Mouse (Mus musculus) neural tube, embryonic 14.5 days (tissue): ENCODE data around the gene Kctd11. TPM values are rescaled to one million over a fixed set of nuclear protein-coding genes. Genes with fewer than 3 reads are reported as not detected.
A peak's percentile ranks its signal among the peaks of the same experiment; 100 is the strongest.

ENCODE experiments used
- ATAC-seq: fragments of 200-750 bp; cut with Nextera tagmentation; 2 replicates; pipeline ENCODE4 v1.8.0; 2017; ENCODE audit warnings: low read depth, mild to moderate bottlenecking, moderate TSS enrichment, moderate library complexity
- H3K27ac ChIP-seq: fragments of 300-500 bp; sonication (generic); 2 replicates; pipeline ENCODE4 v1.5.1; 2014; ENCODE audit warnings: low read depth, mild to moderate bottlenecking, control low read depth, low read length, moderate library complexity, mixed read lengths
- H3K27me3 ChIP-seq: fragments of 300-500 bp; sonication (generic); 2 replicates; pipeline ENCODE4 v1.6.1; 2014; ENCODE audit warnings: low read length; ENCODE audit not compliant: control insufficient read depth, insufficient read depth
- H3K36me3 ChIP-seq: fragments of 300-500 bp; sonication (generic); 2 replicates; pipeline ENCODE4 v1.6.1; 2014; ENCODE audit warnings: low read length, mixed read lengths; ENCODE audit not compliant: control insufficient read depth, insufficient read depth
- H3K4me1 ChIP-seq: fragments of 300-500 bp; sonication (generic); 2 replicates; pipeline ENCODE4 v1.6.1; 2014; ENCODE audit warnings: low read length; ENCODE audit not compliant: control insufficient read depth, insufficient read depth
- H3K4me2 ChIP-seq: fragments of 300-500 bp; sonication (generic); 2 replicates; pipeline ENCODE4 v1.6.1; 2014; ENCODE audit warnings: mild to moderate bottlenecking, low read depth, low read length, control low read depth
- H3K4me3 ChIP-seq: fragments of 300-500 bp; sonication (generic); 2 replicates; pipeline ENCODE4 v1.5.1; 2014; ENCODE audit warnings: low read depth, low read length, control low read depth, mixed read lengths
- H3K9ac ChIP-seq: fragments of 300-500 bp; sonication (generic); replicated peaks from 2 replicates; pipeline ENCODE4 v1.6.1; 2014; ENCODE audit warnings: low read depth, mild to moderate bottlenecking, control low read depth, low read length, mixed read lengths
- H3K9me3 ChIP-seq: fragments of 300-500 bp; sonication (generic); 2 replicates; pipeline ENCODE4 v1.6.1; 2016; ENCODE audit warnings: low read length; ENCODE audit not compliant: control insufficient read depth
- WGBS: fragments of 180-500 bp; shearing (Covaris S2); extraction: QIAGEN DNeasy Blood & Tissue Kit; methylation state at CpG from one replicate; pipeline ENCODE4 v1.1.7; 2014; 5-methylcytosine and 5-hydroxymethylcytosine counted together
- polyA plus RNA-seq: library from polyadenylated mRNA; unstranded; fragments of >200 nt; fragmentation: Nextera tagmentation; extraction: Ambion mirVana; gene quantifications from 2 replicates; pipeline ENCODE4 v1.2.1, GENCODE M21; 2014

The Kctd11 gene
- polyA plus RNA-seq, 1 experiment from 2014 or later = 0.80 TPM

GRCm38 (mm10) chr11:69849884-69850283, 31.3 kb downstream of the Kctd11 start:
- no peaks in the 10 kb centered on the region for H3K27me3 ChIP-seq
- H3K36me3 ChIP-seq = peaks cover 9% of the 10 kb centered on the region; the same call in 1 of the 2 replicates
- no peak for ATAC-seq
- no peak overlapping the region for H3K4me2 ChIP-seq
- H3K4me1 ChIP-seq = peaks cover 21% of the 10 kb centered on the region
- no peaks in the 10 kb centered on the region for H3K9me3 ChIP-seq
- H3K27ac ChIP-seq = no peak overlapping the region
- no peak overlapping the region for H3K9ac ChIP-seq
- no peak overlapping the region for H3K4me3 ChIP-seq
- 96% methylated on average over 15 of the region's 15 CpGs for WGBS

- H3K27ac ChIP-seq = no peak overlapping the region
- H3K9ac ChIP-seq = no peak overlapping the region
- WGBS = 93% methylated on average over 9 of the region's 9 CpGs
- H3K4me3 ChIP-seq = no peak overlapping the region
- no peak overlapping the region for H3K4me2 ChIP-seq
- no peaks in the 10 kb centered on the region for H3K9me3 ChIP-seq
- H3K4me1 ChIP-seq = peaks cover 21% of the 10 kb centered on the region
- H3K36me3 ChIP-seq = peaks cover 9% of the 10 kb centered on the region; the same call in 1 of the 2 replicates
- H3K27me3 ChIP-seq = no peaks in the 10 kb centered on the region
- no peak for ATAC-seq
Observed at GRCm38 (mm10) chr11:69849128-69849527, 32.1 kb downstream of the Kctd11 start.

DNA sequence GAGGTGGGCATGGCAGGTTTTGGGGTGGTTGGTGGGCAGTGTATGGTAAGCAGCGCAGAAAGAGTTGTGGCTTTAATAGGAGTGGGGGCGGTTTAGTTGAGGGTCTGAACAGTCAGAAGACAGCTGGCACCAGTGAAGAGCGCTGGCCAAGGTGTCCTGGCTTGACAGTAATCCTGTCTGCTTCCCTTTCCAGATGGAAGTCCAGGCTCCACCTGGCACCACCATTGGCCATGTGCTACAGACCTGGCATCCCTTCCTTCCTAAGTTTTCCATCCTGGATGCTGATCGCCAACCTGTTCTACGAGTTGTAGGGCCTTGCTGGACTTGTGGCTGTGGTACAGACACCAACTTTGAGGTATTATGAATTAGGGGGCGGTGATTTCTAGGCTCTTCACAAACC, 33.2 kb downstream of the Kctd11 start:
- no peaks in the 10 kb centered on the region for H3K27me3 ChIP-seq
- H3K9me3 ChIP-seq = no peaks in the 10 kb centered on the region
- no peak for ATAC-seq
- H3K4me1 ChIP-seq = peaks cover 21% of the 10 kb centered on the region
- peak overlapping the region; percentile 95 for H3K4me2 ChIP-seq
- H3K9ac ChIP-seq = no peak overlapping the region
- H3K36me3 ChIP-seq = peaks cover 9% of the 10 kb centered on the region; the same call in 1 of the 2 replicates
- H3K27ac ChIP-seq = no peak overlapping the region
- peak overlapping the region; percentile 78; the same call in 1 of the 2 replicates for H3K4me3 ChIP-seq
- 95% methylated on average over 6 of the region's 6 CpGs for WGBS

DNA sequence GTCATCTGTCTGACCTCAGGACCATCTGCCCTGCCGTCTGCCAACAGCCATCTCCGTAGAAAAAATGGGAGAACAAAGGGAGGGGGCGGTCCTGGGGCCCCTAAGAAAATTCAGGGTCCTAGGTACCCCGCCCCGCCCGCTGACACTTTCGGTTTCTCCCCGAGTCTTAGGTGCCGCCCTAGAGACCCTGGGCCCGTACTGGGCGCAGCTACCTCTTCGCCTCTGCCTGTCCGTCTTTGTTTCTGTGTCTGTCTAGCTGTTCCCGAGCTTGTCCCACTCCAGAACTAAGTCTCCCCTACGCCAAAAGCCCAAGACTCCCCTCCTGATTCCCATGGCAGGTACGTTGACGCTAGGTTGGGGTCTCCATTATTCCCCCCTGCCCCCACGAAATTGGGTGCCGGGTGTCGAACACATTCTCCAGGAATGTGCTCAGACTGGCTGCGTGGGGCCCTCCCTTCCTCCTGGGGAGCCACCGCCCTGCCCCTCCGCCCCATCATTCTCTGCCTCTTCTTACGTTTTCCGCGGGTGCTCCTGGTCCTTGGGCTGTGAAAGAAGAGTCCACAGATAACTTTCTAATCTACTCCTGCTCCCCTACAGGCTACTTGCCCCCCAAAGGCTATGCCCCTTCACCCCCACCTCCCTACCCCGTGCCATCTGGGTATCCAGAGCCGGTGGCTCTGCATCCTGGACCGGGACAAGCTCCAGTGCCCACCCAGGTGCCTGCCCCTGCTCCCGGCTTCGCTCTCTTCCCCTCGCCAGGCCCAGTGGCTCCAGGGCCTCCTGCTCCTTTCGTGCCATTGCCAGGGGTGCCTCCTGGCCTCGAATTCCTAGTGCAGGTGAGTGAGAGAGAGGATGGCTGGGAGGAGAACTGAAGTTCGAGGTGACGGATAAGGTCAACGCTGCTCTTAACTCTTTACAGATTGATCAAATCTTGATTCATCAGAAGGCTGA, 34.2 kb downstream of the Kctd11 start:
- peak overlapping the region; percentile 95 for H3K4me2 ChIP-seq
- H3K9me3 ChIP-seq = no peaks in the 10 kb centered on the region
- no peaks in the 10 kb centered on the region for H3K27me3 ChIP-seq
- H3K27ac ChIP-seq = peak overlapping the region; percentile 96
- H3K4me3 ChIP-seq = peak overlapping the region; percentile 78
- WGBS = 10% methylated on average over 37 of the region's 37 CpGs
- peaks cover 21% of the 10 kb centered on the region for H3K4me1 ChIP-seq
- peak; percentile 30 for ATAC-seq
- H3K9ac ChIP-seq = peak overlapping the region; percentile 93
- peaks cover 9% of the 10 kb centered on the region; the same call in 1 of the 2 replicates for H3K36me3 ChIP-seq

GRCm38 (mm10) chr11:69846198-69846680, 35.0 kb downstream of the Kctd11 start, which contains the start of gene Plscr3:
Gene Plscr3 (plus strand): TSS chr11:69846376.
- Histone ChIP-seq H3K9ac (peak within 1 kb of the TSS; percentile 93), H3K9me3 (no peaks in the 10 kb centered on the region), H3K4me3 (peak within 1 kb of the TSS; percentile 78), H3K27me3 (no peaks in the 10 kb centered on the region), H3K4me1 (peaks cover 21% of the 10 kb centered on the region), H3K4me2 (peak within 1 kb of the TSS; percentile 95), H3K27ac (peak within 1 kb of the TSS; percentile 96), H3K36me3 (peaks cover 5% of the 10 kb centered on the region; the same call in 1 of the 2 replicates)
- peak; percentile 92 for ATAC-seq
- WGBS = under 1% methylated on average over 38 of the region's 38 CpGs

DNA sequence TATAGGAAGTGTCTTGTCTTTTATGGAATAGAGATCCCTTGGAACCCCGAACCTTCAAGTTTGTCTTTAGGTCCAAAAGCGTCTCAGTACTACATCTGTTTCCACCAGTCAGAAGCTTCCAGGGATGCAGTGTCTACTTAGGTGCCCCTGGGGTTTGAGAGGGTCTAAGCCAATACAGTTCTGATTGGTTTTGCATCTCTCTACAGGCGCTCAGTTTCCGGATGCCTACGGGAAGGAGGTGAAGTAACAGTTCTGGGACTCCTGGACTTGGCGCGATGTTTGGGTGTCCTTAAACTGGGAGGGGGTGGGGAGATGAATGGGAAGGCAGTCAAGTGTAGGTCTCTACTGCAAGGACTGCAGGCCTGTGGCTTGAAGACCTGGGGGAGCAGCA, 42.5 kb downstream of the Kctd11 start:
- Histone ChIP-seq H3K4me3 (peak overlapping the region; percentile 92), H3K27me3 (no peaks in the 10 kb centered on the region), H3K4me2 (peak overlapping the region; percentile 98), H3K27ac (peak overlapping the region; percentile 85), H3K9ac (peak overlapping the region; percentile 56), H3K4me1 (peaks cover 24% of the 10 kb centered on the region), H3K36me3 (peaks cover 2% of the 10 kb centered on the region), H3K9me3 (no peaks in the 10 kb centered on the region)
- ATAC-seq = no peak
- 3% methylated on average over 7 of the region's 7 CpGs for WGBS

GRCm38 (mm10) chr11:69837952-69838713, 43.1 kb downstream of the Kctd11 start, which contains the start of gene Tmem256:
Gene Tmem256 (plus strand): TSS chr11:69838514.
- peak; percentile 89 for ATAC-seq
- Histone ChIP-seq H3K36me3 (peaks cover 8% of the 10 kb centered on the region), H3K4me2 (peak within 1 kb of the TSS; percentile 98), H3K4me1 (peaks cover 29% of the 10 kb centered on the region), H3K4me3 (peak within 1 kb of the TSS; percentile 92), H3K9me3 (no peaks in the 10 kb centered on the region), H3K9ac (peak within 1 kb of the TSS; percentile 93), H3K27ac (peak within 1 kb of the TSS; percentile 97), H3K27me3 (no peaks in the 10 kb centered on the region)
- 0% methylated on average over 34 of the region's 34 CpGs for WGBS

DNA sequence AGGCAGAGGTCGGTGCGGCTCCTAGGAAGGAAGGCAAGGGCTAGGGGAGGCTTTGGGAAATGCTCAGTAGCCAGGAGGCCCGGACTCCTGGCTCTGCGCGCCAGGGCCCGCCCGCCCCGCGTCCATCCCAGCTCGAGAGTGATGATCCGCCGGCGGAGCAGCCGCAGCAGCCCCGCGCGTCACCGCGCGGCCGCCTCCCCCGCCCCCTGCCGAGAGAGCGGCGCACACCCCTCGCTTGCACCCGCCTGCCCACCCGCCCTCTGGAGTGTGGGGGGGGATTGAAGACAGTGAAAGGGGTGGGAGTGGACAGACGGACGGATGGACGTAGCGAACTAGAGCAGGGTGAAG, 43.6 kb downstream of the Kctd11 start, which contains the start of gene Nlgn2:
Gene Nlgn2 (minus strand): TSS at position 181 of the 348 bp plus-strand sequence.
- Histone ChIP-seq H3K4me2 (peak within 1 kb of the TSS; percentile 98), H3K9me3 (no peaks in the 10 kb centered on the region), H3K27me3 (no peaks in the 10 kb centered on the region), H3K9ac (peak within 1 kb of the TSS; percentile 93), H3K27ac (peak within 1 kb of the TSS; percentile 97), H3K36me3 (peaks cover 14% of the 10 kb centered on the region), H3K4me3 (peak within 1 kb of the TSS; percentile 92), H3K4me1 (peaks cover 29% of the 10 kb centered on the region)
- 0% methylated on average over 28 of the region's 32 CpGs for WGBS
- ATAC-seq = peak; percentile 68
